ENCODE assay signal across 8 mouse cellular contexts in genomic region chr7:144906708-144907397, GRCm38 (mm10). TPM values are rescaled to one million over a fixed set of nuclear protein-coding genes. Genes with fewer than 3 reads are reported as not detected.
DNase-seq lines count a peak whose midpoint lies in the region; ATAC-seq and TF ChIP-seq lines count a peak whose summit lies in the region.

No protein-coding gene starts in this region.

- H3K27me3 ChIP-seq in testis, adult 2 months (ENCODE audit: control insufficient read depth, insufficient read depth, low read length): no peaks in the 10 kb centered on the region
- peaks cover 8% of the 10 kb centered on the region; the same call in 1 of the 2 replicates for H3K27me3 ChIP-seq in forebrain, embryonic 12.5 days
- no peaks in the 10 kb centered on the region for H3K27me3 ChIP-seq in hindbrain, embryonic 15.5 days
- peaks cover 14% of the 10 kb centered on the region; the same call in 1 of the 2 replicates for H3K27me3 ChIP-seq in limb, embryonic 15.5 days
- no peaks in the 10 kb centered on the region for H3K27me3 ChIP-seq in midbrain, embryonic 14.5 days (ENCODE audit: control insufficient read depth, insufficient read depth, low read length)
- H3K27me3 ChIP-seq in stomach, embryonic 15.5 days (replicated peaks): 0 out of 2 replicates have a peak, but pooled peaks cover 4% of the 10 kb centered on the region

- 10% methylated on average over 28 of the region's 28 CpGs for WGBS in forebrain, embryonic 12.5 days
- WGBS in hindbrain, embryonic 15.5 days: 10% methylated on average over 28 of the region's 28 CpGs
- WGBS in limb, embryonic 15.5 days: 10% methylated on average over 28 of the region's 28 CpGs
- 11% methylated on average over 28 of the region's 28 CpGs for WGBS in midbrain, embryonic 14.5 days
- 10% methylated on average over 28 of the region's 28 CpGs for WGBS in stomach, embryonic 15.5 days

- peak overlapping the region; percentile 35 for H3K4me2 ChIP-seq in forebrain, embryonic 12.5 days
- H3K4me2 ChIP-seq in hindbrain, embryonic 15.5 days: peak overlapping the region; percentile 48
- peak overlapping the region; percentile 34 for H3K4me2 ChIP-seq in limb, embryonic 15.5 days
- peak overlapping the region; percentile 29 for H3K4me2 ChIP-seq in midbrain, embryonic 14.5 days (ENCODE audit: low read length)
- peak overlapping the region; percentile 43 for H3K4me2 ChIP-seq in stomach, embryonic 15.5 days

- TF ChIP-seq POLR2A in testis, adult 2 months (IDR thresholded peaks at IDR 0.05; ENCODE audit: control insufficient read depth, low read depth, low read length): no peak

- no peaks in the 10 kb centered on the region for H3K4me1 ChIP-seq in testis, adult 2 months (ENCODE audit: control insufficient read depth, insufficient read depth, low read length)
- no peaks in the 10 kb centered on the region for H3K4me1 ChIP-seq in forebrain, embryonic 12.5 days
- peaks cover 7% of the 10 kb centered on the region; the same call in 1 of the 2 replicates for H3K4me1 ChIP-seq in hindbrain, embryonic 15.5 days (replicated peaks)
- H3K4me1 ChIP-seq in limb, embryonic 15.5 days: peaks cover 8% of the 10 kb centered on the region
- H3K4me1 ChIP-seq in midbrain, embryonic 14.5 days (ENCODE audit: control insufficient read depth, insufficient read depth, low read length): no peaks in the 10 kb centered on the region
- H3K4me1 ChIP-seq in stomach, embryonic 15.5 days: 0 out of 2 replicates have a peak, but pooled peaks cover 7% of the 10 kb centered on the region

- H3K9ac ChIP-seq in forebrain, embryonic 12.5 days: peak overlapping the region; percentile 13; the same call in 1 of the 2 replicates
- H3K9ac ChIP-seq in hindbrain, embryonic 15.5 days: no peak overlapping the region
- H3K9ac ChIP-seq in limb, embryonic 15.5 days: no peak overlapping the region
- no peak overlapping the region for H3K9ac ChIP-seq in midbrain, embryonic 14.5 days (replicated peaks; ENCODE audit: low read length)
- no peak overlapping the region for H3K9ac ChIP-seq in stomach, embryonic 15.5 days

- H3K36me3 ChIP-seq in testis, adult 2 months (ENCODE audit: control insufficient read depth, insufficient read depth, low read length): no peaks in the 10 kb centered on the region
- no peaks in the 10 kb centered on the region for H3K36me3 ChIP-seq in forebrain, embryonic 12.5 days (replicated peaks)
- no peaks in the 10 kb centered on the region for H3K36me3 ChIP-seq in hindbrain, embryonic 15.5 days
- no peaks in the 10 kb centered on the region for H3K36me3 ChIP-seq in limb, embryonic 15.5 days
- no peaks in the 10 kb centered on the region for H3K36me3 ChIP-seq in midbrain, embryonic 14.5 days (ENCODE audit: control insufficient read depth, insufficient read depth, low read length)
- H3K36me3 ChIP-seq in stomach, embryonic 15.5 days: no peaks in the 10 kb centered on the region

- H3K4me3 ChIP-seq in testis, adult 2 months (ENCODE audit: control insufficient read depth, low read depth, low read length): peak overlapping the region; percentile 60
- no peak overlapping the region for H3K4me3 ChIP-seq in forebrain, embryonic 12.5 days (replicated peaks)
- H3K4me3 ChIP-seq in hindbrain, embryonic 15.5 days: peak overlapping the region; percentile 15; the same call in 1 of the 2 replicates
- H3K4me3 ChIP-seq in limb, embryonic 15.5 days: 0 out of 2 replicates have a peak overlapping the region, but pooled peaks have one; percentile 2
- H3K4me3 ChIP-seq in midbrain, embryonic 14.5 days (replicated peaks; ENCODE audit: low read depth, low read length): no peak overlapping the region
- peak overlapping the region; percentile 7; the same call in 1 of the 2 replicates for H3K4me3 ChIP-seq in stomach, embryonic 15.5 days (replicated peaks)

- H3K27ac ChIP-seq in testis, adult 2 months (ENCODE audit: control insufficient read depth, insufficient read depth, low read depth, low read length): no peak overlapping the region
- H3K27ac ChIP-seq in forebrain, embryonic 12.5 days: no peak overlapping the region
- no peak overlapping the region for H3K27ac ChIP-seq in hindbrain, embryonic 15.5 days (replicated peaks)
- no peak overlapping the region for H3K27ac ChIP-seq in limb, embryonic 15.5 days
- H3K27ac ChIP-seq in midbrain, embryonic 14.5 days (replicated peaks; ENCODE audit: low read depth, low read length): no peak overlapping the region
- no peak overlapping the region for H3K27ac ChIP-seq in stomach, embryonic 15.5 days

- 0 out of 2 replicates have a peak, but pooled peaks cover 4% of the 10 kb centered on the region for H3K9me3 ChIP-seq in forebrain, embryonic 12.5 days
- H3K9me3 ChIP-seq in hindbrain, embryonic 15.5 days: no peaks in the 10 kb centered on the region
- H3K9me3 ChIP-seq in limb, embryonic 15.5 days: no peaks in the 10 kb centered on the region
- no peaks in the 10 kb centered on the region for H3K9me3 ChIP-seq in midbrain, embryonic 14.5 days (ENCODE audit: control insufficient read depth, low read length)
- no peaks in the 10 kb centered on the region for H3K9me3 ChIP-seq in stomach, embryonic 15.5 days

- peak; percentile 84 for TF ChIP-seq CTCF in testis, adult 2 months (IDR thresholded peaks at IDR 0.05; ENCODE audit: control insufficient read depth, insufficient read depth, insufficient replicate concordance, low read depth, low read length)

- no peak for DNase-seq in testis, postnatal 14 days (ENCODE audit: low spot score)
- DNase-seq in c-Kit-positive CD71-positive TER-119-positive erythroid progenitor cells, embryonic 14.5 days (ENCODE audit: low spot score): peak; percentile 56
- DNase-seq in midbrain, embryonic 14.5 days: peak; percentile 89

- peak; percentile 37; the same call in 1 of the 2 replicates for ATAC-seq in forebrain, embryonic 12.5 days (ENCODE audit: low FRiP score)
- peak; percentile 32; the same call in 1 of the 2 replicates for ATAC-seq in hindbrain, embryonic 15.5 days (ENCODE audit: low FRiP score, low read depth)
- peak; percentile 20; the same call in 1 of the 2 replicates for ATAC-seq in limb, embryonic 15.5 days (ENCODE audit: insufficient number of reproducible peaks, low FRiP score, low TSS enrichment, low read depth)
- ATAC-seq in midbrain, embryonic 14.5 days (ENCODE audit: low FRiP score, low TSS enrichment): no peak
- ATAC-seq in stomach, embryonic 15.5 days (ENCODE audit: insufficient read depth, low FRiP score, low read depth): peak; percentile 10; the same call in 1 of the 2 replicates

RNA-seq across cellular contexts. Expression of gene LTO1, which starts 8.0 kb away (rescaled TPM):
- polyA plus RNA-seq in testis, adult 2 months (2012; rRNA removed): 26.2 and 32.7 TPM in 2 replicates
- polyA plus RNA-seq in forebrain, embryonic 12.5 days (2016; fragmentation: Nextera tagmentation; extraction: Ambion mirVana): 32.6 and 34.0 TPM in 2 replicates
- 32.0 and 34.1 TPM in 2 replicates for polyA plus RNA-seq in hindbrain, embryonic 15.5 days (2015; fragmentation: Nextera tagmentation; extraction: Ambion mirVana)
- 27.9 and 28.1 TPM in 2 replicates for polyA plus RNA-seq in limb, embryonic 15.5 days (2015; fragmentation: Nextera tagmentation; extraction: Ambion mirVana)
- 25.4 and 34.8 TPM in 2 replicates for polyA plus RNA-seq in midbrain, embryonic 14.5 days (2014; fragmentation: Nextera tagmentation; extraction: Ambion mirVana)
- polyA plus RNA-seq in stomach, embryonic 15.5 days (2015; fragmentation: Nextera tagmentation; extraction: Ambion mirVana): 24.2 and 24.6 TPM in 2 replicates

RNA-seq across cellular contexts. Expression of gene Fgf15, which starts 10.5 kb away (rescaled TPM):
- not detected in 2 replicates for polyA plus RNA-seq in testis, adult 2 months (2012; rRNA removed)
- polyA plus RNA-seq in forebrain, embryonic 12.5 days (2016; fragmentation: Nextera tagmentation; extraction: Ambion mirVana): 69.9 and 94.0 TPM in 2 replicates
- 25.8 and 43.7 TPM in 2 replicates for polyA plus RNA-seq in hindbrain, embryonic 15.5 days (2015; fragmentation: Nextera tagmentation; extraction: Ambion mirVana)
- polyA plus RNA-seq in limb, embryonic 15.5 days (2015; fragmentation: Nextera tagmentation; extraction: Ambion mirVana): not detected in 2 replicates
- polyA plus RNA-seq in midbrain, embryonic 14.5 days (2014; fragmentation: Nextera tagmentation; extraction: Ambion mirVana): 44.5 and 62.6 TPM in 2 replicates
- 0.09 and 0.21 TPM in 2 replicates for polyA plus RNA-seq in stomach, embryonic 15.5 days (2015; fragmentation: Nextera tagmentation; extraction: Ambion mirVana)

RNA-seq across cellular contexts. Expression of gene Ccnd1, which starts 32.9 kb away (rescaled TPM):
- polyA plus RNA-seq in testis, adult 2 months (2012; rRNA removed): 4.2 and 6.8 TPM in 2 replicates
- polyA plus RNA-seq in forebrain, embryonic 12.5 days (2016; fragmentation: Nextera tagmentation; extraction: Ambion mirVana): 214 and 257 TPM in 2 replicates
- polyA plus RNA-seq in hindbrain, embryonic 15.5 days (2015; fragmentation: Nextera tagmentation; extraction: Ambion mirVana): 34.2 and 38.2 TPM in 2 replicates
- polyA plus RNA-seq in limb, embryonic 15.5 days (2015; fragmentation: Nextera tagmentation; extraction: Ambion mirVana): 129 TPM in 2 replicates
- 40.1 and 76.3 TPM in 2 replicates for polyA plus RNA-seq in midbrain, embryonic 14.5 days (2014; fragmentation: Nextera tagmentation; extraction: Ambion mirVana)
- polyA plus RNA-seq in stomach, embryonic 15.5 days (2015; fragmentation: Nextera tagmentation; extraction: Ambion mirVana): 62.3 and 76.9 TPM in 2 replicates

RNA-seq across cellular contexts. Expression of gene Fgf4, which starts 59.7 kb away (rescaled TPM):
- polyA plus RNA-seq in testis, adult 2 months (2012; rRNA removed): not detected in 2 replicates
- polyA plus RNA-seq in forebrain, embryonic 12.5 days (2016; fragmentation: Nextera tagmentation; extraction: Ambion mirVana): not detected in 2 replicates
- not detected in 2 replicates for polyA plus RNA-seq in hindbrain, embryonic 15.5 days (2015; fragmentation: Nextera tagmentation; extraction: Ambion mirVana)
- 0.38 and 0.61 TPM in 2 replicates for polyA plus RNA-seq in limb, embryonic 15.5 days (2015; fragmentation: Nextera tagmentation; extraction: Ambion mirVana)
- not detected in 2 replicates for polyA plus RNA-seq in midbrain, embryonic 14.5 days (2014; fragmentation: Nextera tagmentation; extraction: Ambion mirVana)
- polyA plus RNA-seq in stomach, embryonic 15.5 days (2015; fragmentation: Nextera tagmentation; extraction: Ambion mirVana): not detected in 2 replicates

Comparison
In these comparisons a context has a peak if more than half of its experiments do, and no peak if none do; other contexts are left out.
1. H3K4me3 ChIP-seq: peak in testis, adult 2 months (single experiment), hindbrain, embryonic 15.5 days (single experiment), limb, embryonic 15.5 days (single experiment) and stomach, embryonic 15.5 days (single experiment); none in forebrain, embryonic 12.5 days (single experiment) and midbrain, embryonic 14.5 days (single experiment).
2. RNA of gene Fgf15, which starts 10.5 kb away (polyA plus RNA-seq): 69.9 to 94.0 TPM in forebrain, embryonic 12.5 days, 44.5 to 62.6 TPM in midbrain, embryonic 14.5 days and 25.8 to 43.7 TPM in hindbrain, embryonic 15.5 days; 0.09 to 0.21 TPM in stomach, embryonic 15.5 days, not detected in testis, adult 2 months and not detected in limb, embryonic 15.5 days; every median in the first group is over 10 times any median in the second.
3. Peak in every context shown above with its lines, with median percentiles within 50 percentile points of each other: H3K4me2 ChIP-seq.